Mouse (Mus musculus) forebrain, embryonic 12.5 days (tissue): ENCODE measurements around the gene Folr2. TPM values are rescaled to one million over a fixed set of nuclear protein-coding genes. Genes with fewer than 3 reads are reported as not detected.

Experiments
- ATAC-seq: fragments of 200-750 bp; cut with Nextera tagmentation; 2 replicates; pipeline ENCODE4 v1.8.0; 2017; ENCODE audit warnings: moderate TSS enrichment; ENCODE audit not compliant: low FRiP score
- H3K27ac ChIP-seq: fragments of 300-500 bp; sonication (generic); 2 replicates; pipeline ENCODE4 v1.5.1; 2016; ENCODE audit warnings: mild to moderate bottlenecking
- H3K27me3 ChIP-seq: fragments of 300-500 bp; sonication (generic); 2 replicates; pipeline ENCODE4 v1.6.1; 2016; ENCODE audit warnings: mild to moderate bottlenecking
- H3K36me3 ChIP-seq: fragments of 300-500 bp; sonication (generic); replicated peaks from 2 replicates; pipeline ENCODE4 v1.6.1; 2016; ENCODE audit warnings: mild to moderate bottlenecking
- H3K4me1 ChIP-seq: fragments of 300-500 bp; sonication (generic); 2 replicates; pipeline ENCODE4 v1.6.1; 2016
- H3K4me2 ChIP-seq: fragments of 300-500 bp; sonication (generic); 2 replicates; pipeline ENCODE4 v1.6.1; 2016; ENCODE audit warnings: mild to moderate bottlenecking, moderate library complexity
- H3K4me3 ChIP-seq: fragments of 300-500 bp; sonication (generic); replicated peaks from 2 replicates; pipeline ENCODE4 v1.5.1; 2016; ENCODE audit warnings: mild to moderate bottlenecking
- H3K9ac ChIP-seq: fragments of 300-500 bp; sonication (generic); 2 replicates; pipeline ENCODE4 v1.6.1; 2016; ENCODE audit warnings: mild to moderate bottlenecking
- H3K9me3 ChIP-seq: fragments of 300-500 bp; sonication (generic); 2 replicates; pipeline ENCODE4 v1.6.1; 2016
- WGBS: fragments of 180-500 bp; shearing (Covaris S2); methylation state at CpG from one replicate; pipeline ENCODE4 v1.1.7; 2016; 5-methylcytosine and 5-hydroxymethylcytosine counted together
- polyA plus RNA-seq: library from polyadenylated mRNA; unstranded; fragments of >200 nt; fragmentation: Nextera tagmentation; extraction: Ambion mirVana; gene quantifications from 2 replicates; pipeline ENCODE4 v1.2.1, GENCODE M21; 2016

The Folr2 gene
- polyA plus RNA-seq: 1.4 and 1.9 TPM in 2 replicates

GRCm38 (mm10) chr7:101857094-101857493, at the start of gene Folr2:
Gene Folr2, minus strand, starts transcription at chr7:101857194.
- Histone ChIP-seq H3K27ac (no peak within 1 kb of the TSS), H3K4me2 (no peak within 1 kb of the TSS), H3K4me1 (no peaks in the 10 kb centered on the region), H3K9me3 (no peaks in the 10 kb centered on the region), H3K27me3 (no peaks in the 10 kb centered on the region), H3K36me3 (no peaks in the 10 kb centered on the region), H3K4me3 (no peak within 1 kb of the TSS), H3K9ac (no peak within 1 kb of the TSS)
- no peak for ATAC-seq
- WGBS: 90% methylated on average over 4 of the region's 4 CpGs

- Histone ChIP-seq H3K9me3 (no peaks in the 10 kb centered on the region), H3K4me1 (peaks cover 27% of the 10 kb centered on the region), H3K27me3 (no peaks in the 10 kb centered on the region), H3K4me2 (peak overlapping the region; percentile 68), H3K27ac (no peak overlapping the region), H3K4me3 (peak overlapping the region; percentile 78), H3K36me3 (peaks cover 31% of the 10 kb centered on the region), H3K9ac (peak overlapping the region; percentile 83)
- ATAC-seq: no peak
- WGBS: 78% methylated on average over 8 of the region's 8 CpGs
Measured at GRCm38 (mm10) chr7:101906696-101907095, 49.7 kb upstream of the Folr2 start.

- 25% methylated on average over 11 of the region's 11 CpGs for WGBS
- Histone ChIP-seq H3K4me2 (peak within 1 kb of the TSS; percentile 69), H3K4me3 (peak within 1 kb of the TSS; percentile 78), H3K27ac (peak within 1 kb of the TSS; percentile 96), H3K9me3 (no peaks in the 10 kb centered on the region), H3K9ac (peak within 1 kb of the TSS; percentile 83), H3K27me3 (no peaks in the 10 kb centered on the region), H3K36me3 (peaks cover 26% of the 10 kb centered on the region), H3K4me1 (peaks cover 27% of the 10 kb centered on the region)
- ATAC-seq: no peak
Measured at GRCm38 (mm10) chr7:101906287-101906681, 49.3 kb upstream of the Folr2 start, which contains the start of gene Tomt. Gene Tomt, minus strand, starts transcription at chr7:101906359.

- H3K4me3 ChIP-seq: peak within 1 kb of the TSS; percentile 78
- H3K4me2 ChIP-seq: peak within 1 kb of the TSS; percentile 69
- H3K27me3 ChIP-seq: no peaks in the 10 kb centered on the region
- peak within 1 kb of the TSS; percentile 83 for H3K9ac ChIP-seq
- H3K36me3 ChIP-seq: peaks cover 21% of the 10 kb centered on the region
- no peaks in the 10 kb centered on the region for H3K9me3 ChIP-seq
- peaks cover 27% of the 10 kb centered on the region for H3K4me1 ChIP-seq
- ATAC-seq: peak; percentile 98
- under 1% methylated on average over 53 of the region's 61 CpGs for WGBS
- peak within 1 kb of the TSS; percentile 96 for H3K27ac ChIP-seq
Measured at GRCm38 (mm10) chr7:101905561-101906286, 48.7 kb upstream of the Folr2 start, which contains the start of gene Lamtor1. Gene Lamtor1, plus strand, starts transcription at chr7:101905904.

- no peaks in the 10 kb centered on the region for H3K9me3 ChIP-seq
- peaks cover 23% of the 10 kb centered on the region for H3K36me3 ChIP-seq
Measured at GRCm38 (mm10) chr7:101902846-101903245, 45.9 kb upstream of the Folr2 start.

GRCm38 (mm10) chr7:101901969-101902368, 45.0 kb upstream of the Folr2 start:
- no peak overlapping the region for H3K4me2 ChIP-seq
- no peak for ATAC-seq
- no peak overlapping the region for H3K4me3 ChIP-seq
- no peaks in the 10 kb centered on the region for H3K9me3 ChIP-seq
- peaks cover 23% of the 10 kb centered on the region for H3K36me3 ChIP-seq
- peaks cover 19% of the 10 kb centered on the region for H3K4me1 ChIP-seq
- 94% methylated on average over 10 of the region's 10 CpGs for WGBS
- no peak overlapping the region for H3K9ac ChIP-seq
- no peaks in the 10 kb centered on the region for H3K27me3 ChIP-seq
- H3K27ac ChIP-seq: no peak overlapping the region

More at GRCm38 (mm10) chr7:101902846-101903245, 45.9 kb upstream of the Folr2 start:
- H3K27me3 ChIP-seq: no peaks in the 10 kb centered on the region
- no peak overlapping the region for H3K27ac ChIP-seq
- H3K4me1 ChIP-seq: peaks cover 21% of the 10 kb centered on the region
- H3K9ac ChIP-seq: no peak overlapping the region
- no peak for ATAC-seq
- H3K4me3 ChIP-seq: no peak overlapping the region
- H3K4me2 ChIP-seq: no peak overlapping the region

- Histone ChIP-seq H3K4me1 (peaks cover 14% of the 10 kb centered on the region), H3K27me3 (no peaks in the 10 kb centered on the region), H3K4me2 (no peak overlapping the region), H3K27ac (no peak overlapping the region), H3K4me3 (no peak overlapping the region), H3K9me3 (no peaks in the 10 kb centered on the region), H3K9ac (no peak overlapping the region), H3K36me3 (peaks cover 23% of the 10 kb centered on the region)
- WGBS: 91% methylated on average over 16 of the region's 16 CpGs
- ATAC-seq: no peak
Measured at GRCm38 (mm10) chr7:101900331-101901097, 43.5 kb upstream of the Folr2 start.

GRCm38 (mm10) chr7:101896104-101897066, 39.4 kb upstream of the Folr2 start:
- Histone ChIP-seq H3K36me3 (peaks cover 12% of the 10 kb centered on the region; the same call in 1 of the 2 replicates), H3K4me2 (peak overlapping the region; percentile 56), H3K4me1 (peaks cover 11% of the 10 kb centered on the region), H3K9me3 (no peaks in the 10 kb centered on the region), H3K9ac (peak overlapping the region; percentile 53), H3K27me3 (no peaks in the 10 kb centered on the region; the same call in 1 of the 2 replicates), H3K27ac (peak overlapping the region; percentile 92), H3K4me3 (peak overlapping the region; percentile 55)
- ATAC-seq: peak; percentile 98
- WGBS: under 1% methylated on average over 57 of the region's 57 CpGs

- H3K36me3 ChIP-seq: peaks cover 12% of the 10 kb centered on the region; the same call in 1 of the 2 replicates
- WGBS: 38% methylated on average over 9 of the region's 9 CpGs
- peak overlapping the region; percentile 53 for H3K9ac ChIP-seq
Measured at GRCm38 (mm10) chr7:101895695-101896094, 38.7 kb upstream of the Folr2 start.

GRCm38 (mm10) chr7:101888460-101888859, 31.5 kb upstream of the Folr2 start:
- Histone ChIP-seq H3K9me3 (no peaks in the 10 kb centered on the region), H3K27me3 (peaks cover 5% of the 10 kb centered on the region; the same call in 1 of the 2 replicates), H3K4me3 (no peak overlapping the region), H3K36me3 (no peaks in the 10 kb centered on the region), H3K9ac (no peak overlapping the region), H3K4me1 (no peaks in the 10 kb centered on the region), H3K4me2 (no peak overlapping the region), H3K27ac (no peak overlapping the region)
- 84% methylated on average over 4 of the region's 4 CpGs for WGBS
- ATAC-seq: no peak

More at GRCm38 (mm10) chr7:101895695-101896094, 38.7 kb upstream of the Folr2 start:
- peak overlapping the region; percentile 55 for H3K4me3 ChIP-seq
- peaks cover 11% of the 10 kb centered on the region for H3K4me1 ChIP-seq
- H3K9me3 ChIP-seq: no peaks in the 10 kb centered on the region
- ATAC-seq: no peak
- peak overlapping the region; percentile 92 for H3K27ac ChIP-seq
- H3K27me3 ChIP-seq: peaks cover 3% of the 10 kb centered on the region; the same call in 1 of the 2 replicates
- peak overlapping the region; percentile 47 for H3K4me2 ChIP-seq

GRCm38 (mm10) chr7:101886274-101886673, 29.3 kb upstream of the Folr2 start:
- Histone ChIP-seq H3K27ac (no peak overlapping the region), H3K4me2 (no peak overlapping the region), H3K4me1 (no peaks in the 10 kb centered on the region), H3K4me3 (no peak overlapping the region), H3K27me3 (peaks cover 5% of the 10 kb centered on the region; the same call in 1 of the 2 replicates), H3K9ac (no peak overlapping the region), H3K36me3 (no peaks in the 10 kb centered on the region), H3K9me3 (no peaks in the 10 kb centered on the region)
- ATAC-seq: no peak
- WGBS: 92% methylated on average over 6 of the region's 6 CpGs
